Mouse (Mus musculus) spleen, postnatal 14 days (tissue): Measurements from ENCODE around the gene Mdm2.

Source experiments
- DNase-seq, 2 experiments: peaks; one replicate each; pipeline ENCODE4 v3.0.0; 2021 to 2022; ENCODE audit warnings: low spot score in 2 of 2

The Mdm2 gene

GRCm38 (mm10) chr10:117683734-117684037, 26.9 kb downstream of the Mdm2 start:
- DNase-seq: no peak

GRCm38 (mm10) chr10:117682858-117683733, 27.5 kb downstream of the Mdm2 start:
- no peak for DNase-seq

GRCm38 (mm10) chr10:117681999-117682857, 28.3 kb downstream of the Mdm2 start:
- no peak for DNase-seq

- DNase-seq: no peak
Observed at GRCm38 (mm10) chr10:117681543-117681942, 29.0 kb downstream of the Mdm2 start.

GRCm38 (mm10) chr10:117680868-117681513, 29.6 kb downstream of the Mdm2 start:
- DNase-seq: no peak

- no peak for DNase-seq
Observed at GRCm38 (mm10) chr10:117679963-117680473, 30.5 kb downstream of the Mdm2 start.

GRCm38 (mm10) chr10:117679029-117679686, 31.4 kb downstream of the Mdm2 start:
- DNase-seq: no peak

- no peak for DNase-seq
Observed at GRCm38 (mm10) chr10:117678357-117678756, 32.2 kb downstream of the Mdm2 start.

GRCm38 (mm10) chr10:117677494-117678236, 32.9 kb downstream of the Mdm2 start:
- no peak for DNase-seq

GRCm38 (mm10) chr10:117676644-117677313, 33.8 kb downstream of the Mdm2 start:
- DNase-seq: no peak

GRCm38 (mm10) chr10:117676036-117676643, 34.4 kb downstream of the Mdm2 start:
- DNase-seq: no peak

- DNase-seq: no peak
Observed at GRCm38 (mm10) chr10:117675096-117676035, 35.2 kb downstream of the Mdm2 start.

- DNase-seq: no peak
Observed at GRCm38 (mm10) chr10:117674359-117675019, 36.1 kb downstream of the Mdm2 start.

- no peak for DNase-seq
Observed at GRCm38 (mm10) chr10:117673913-117674312, 36.6 kb downstream of the Mdm2 start.

GRCm38 (mm10) chr10:117672693-117673092, 37.9 kb downstream of the Mdm2 start:
- DNase-seq: no peak

- DNase-seq: no peak
Observed at GRCm38 (mm10) chr10:117671930-117672666, 38.5 kb downstream of the Mdm2 start.

- DNase-seq: no peak
Observed at GRCm38 (mm10) chr10:117671266-117671665, 39.3 kb downstream of the Mdm2 start.
